Mouse (Mus musculus): Measurements from ENCODE around the gene Gbp5. TPM values are rescaled to one million over a fixed set of nuclear protein-coding genes. Genes with fewer than 3 reads are reported as not detected.
"Not testable (repeated sequence)": the region's sequence is repeated elsewhere in the genome, so short reads cannot be mapped to it uniquely, and the experiment has no call there.

Gene Gbp5
- polyA plus RNA-seq, 1 experiment from 2014 or later = 0.13 TPM

DNA sequence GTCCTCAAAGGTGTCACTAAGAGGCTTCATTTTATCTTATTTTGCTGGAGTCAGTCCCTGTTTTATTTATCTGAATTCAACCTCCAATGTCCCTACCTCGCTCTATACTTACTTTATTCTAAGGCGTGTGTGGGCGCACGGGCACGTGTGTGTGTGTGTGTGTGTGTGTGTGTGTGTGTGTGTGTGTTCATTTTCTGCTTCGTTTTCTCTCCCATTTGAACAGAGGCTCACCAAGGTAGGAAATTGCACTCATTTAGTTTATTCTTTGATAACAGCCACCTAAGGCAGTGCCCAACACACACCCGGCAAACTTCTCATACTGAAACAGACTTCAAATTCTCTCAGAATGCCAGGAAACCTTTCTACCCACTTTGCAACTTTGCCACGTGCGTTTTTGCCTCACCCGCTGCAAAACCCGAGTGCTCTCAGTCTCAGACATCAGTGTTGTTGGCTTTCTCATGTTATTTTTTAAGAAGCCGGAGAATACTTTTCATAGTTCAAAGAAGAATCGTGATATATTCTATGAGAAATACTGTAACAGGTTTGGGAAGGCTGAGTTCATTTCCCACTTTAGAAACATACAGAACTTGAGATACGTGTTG lies 67.4 kb downstream of the Gbp5 start:
- ATAC-seq (no peak), DNase-seq (ENCODE audit: low read depth, low spot score) (no peak)
- CTCF ChIA-PET = interaction anchor here (1.0 to 3.1 kb wide), 16 partner anchors 8 to 85 kb away, joined by 3 to 18 read pairs (median 5); partner anchors contain the start of genes Gbp5 and Gbp7
- in situ Hi-C loops (cut with MboI; ENCODE audit: low pct_unique_long_range_greater_than_20kb) = loop anchor here (5.0 kb wide), 1 partner anchor 69 kb away; the partner anchor contains the start of gene Gbp5
- H3K27me3 ChIP-seq = no peaks in the 10 kb centered on the region
- POLR2A ChIA-PET = interaction anchor here (1.1 kb wide), 1 partner anchor 70 kb away, joined by 3 read pairs; no protein-coding TSS in a partner anchor
- no peak for TF ChIP-seq CTCF (IDR thresholded peaks at IDR 0.05)

DNA sequence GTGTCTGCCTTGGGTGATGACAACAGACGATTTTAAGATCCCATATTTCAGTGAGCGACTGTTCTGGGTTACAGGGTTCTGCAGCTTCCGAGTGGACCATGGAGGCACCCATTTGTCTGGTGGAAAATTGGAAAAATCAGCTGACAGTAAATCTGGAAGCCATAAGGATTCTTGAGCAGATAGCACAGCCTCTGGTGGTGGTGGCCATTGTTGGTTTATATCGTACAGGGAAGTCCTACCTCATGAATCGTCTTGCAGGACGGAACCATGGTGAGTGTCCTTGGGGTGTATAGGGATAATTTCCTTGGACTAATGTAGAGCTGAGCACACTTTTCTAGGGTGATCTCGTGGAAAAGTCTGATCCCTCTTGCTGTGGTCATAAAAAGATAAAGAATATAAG lies 67.9 kb downstream of the Gbp5 start:
- in situ Hi-C loops (cut with MboI; ENCODE audit: low pct_unique_long_range_greater_than_20kb) = loop anchor here (5.0 kb wide), 1 partner anchor 69 kb away; the partner anchor contains the start of gene Gbp5
- CTCF ChIA-PET = interaction anchor here (1.0 kb wide), 1 partner anchor 58 kb away, joined by 4 read pairs; no protein-coding TSS in a partner anchor
- no peak for ATAC-seq
- POLR2A ChIA-PET = no interaction called here
- no peak for DNase-seq (ENCODE audit: low read depth, low spot score)
- no peak for TF ChIP-seq CTCF (IDR thresholded peaks at IDR 0.05)
- no peaks in the 10 kb centered on the region for H3K27me3 ChIP-seq

DNA sequence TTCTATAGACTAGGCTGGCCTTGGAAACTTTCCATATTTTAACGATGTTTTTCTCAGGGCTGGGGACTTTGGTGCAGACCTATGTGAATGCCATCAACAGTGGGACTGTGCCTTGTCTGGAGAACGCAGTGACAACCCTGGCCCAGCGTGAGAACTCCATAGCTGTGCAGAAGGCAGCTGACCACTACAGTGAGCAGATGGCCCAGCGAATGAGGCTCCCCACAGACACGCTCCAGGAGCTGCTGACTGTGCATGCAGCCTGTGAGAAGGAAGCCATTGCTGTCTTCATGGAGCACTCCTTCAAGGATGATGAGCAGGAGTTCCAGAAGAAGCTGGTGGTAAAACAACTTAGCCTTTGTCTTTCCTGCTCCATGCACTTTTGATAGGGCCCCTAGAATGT lies 73.7 kb downstream of the Gbp5 start:
- in situ Hi-C loops (cut with MboI; ENCODE audit: low pct_unique_long_range_greater_than_20kb); POLR2A ChIA-PET; ATAC-seq; H3K27me3 ChIP-seq; DNase-seq (ENCODE audit: low read depth, low spot score): not testable (repeated sequence)
- CTCF ChIA-PET = interaction anchor here (0.8 to 1.3 kb wide), 3 partner anchors 24 to 54 kb away, joined by 3 read pairs; no protein-coding TSS in a partner anchor

DNA sequence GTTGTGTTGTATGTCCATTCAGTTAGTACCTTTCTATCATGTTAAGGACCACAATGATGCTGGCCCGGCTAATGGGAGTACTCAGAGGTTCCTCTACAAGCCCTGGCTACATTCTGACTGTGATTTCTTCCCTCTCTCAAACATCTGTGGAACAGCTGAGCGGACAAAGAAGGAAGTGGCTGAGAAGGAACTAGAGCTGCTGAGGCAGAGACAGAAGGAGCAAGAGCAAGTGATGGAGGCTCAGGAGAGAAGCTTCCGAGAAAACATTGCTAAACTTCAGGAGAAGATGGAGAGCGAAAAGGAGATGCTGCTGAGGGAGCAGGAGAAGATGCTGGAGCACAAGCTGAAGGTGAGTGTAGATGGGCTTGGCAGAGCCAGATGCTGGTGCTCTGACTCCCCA lies 77.0 kb downstream of the Gbp5 start:
- TF ChIP-seq CTCF (IDR thresholded peaks at IDR 0.05) = no peak
- no peak for ATAC-seq
- ChIA-PET POLR2A (no interaction called here), CTCF (no interaction called here)
- in situ Hi-C loops (cut with MboI; ENCODE audit: low pct_unique_long_range_greater_than_20kb) = no loop called here
- no peaks in the 10 kb centered on the region for H3K27me3 ChIP-seq
- no peak for DNase-seq (ENCODE audit: low read depth, low spot score)

Other genes with a start within 250 kb of the Gbp5 start
- 145 TPM for gene Pdlim5, start 98.3 kb upstream of the Gbp5 start, polyA plus RNA-seq (2021)
- 2.3 TPM for gene Gbp7, start 36.4 kb downstream of the Gbp5 start, polyA plus RNA-seq (2021)
- 2.1 TPM for gene Gbp3, start 66.0 kb downstream of the Gbp5 start, polyA plus RNA-seq (2021)
- 4.1 TPM for gene Gbp2b, start 100.9 kb downstream of the Gbp5 start, polyA plus RNA-seq (2021)
- 16.2 TPM for gene Gbp2, start 126.6 kb downstream of the Gbp5 start, polyA plus RNA-seq (2021)
- 14.7 TPM for gene Kyat3, start 207.1 kb downstream of the Gbp5 start, polyA plus RNA-seq (2021)